Mouse (Mus musculus) common myeloid progenitor, adult 5-6 weeks (primary cell): Measurements from ENCODE around the gene Myh9. TPM values are rescaled to one million over a fixed set of nuclear protein-coding genes. Genes with fewer than 3 reads are reported as not detected.

Experiments used
- ATAC-seq: replicated peaks from 2 replicates; pipeline ENCODE4 v1.8.0; 2016; ENCODE audit warnings: low read depth, mild to moderate bottlenecking, moderate TSS enrichment, inconsistent platforms; ENCODE audit not compliant: poor library complexity, severe bottlenecking
- total RNA-seq: library from RNA; stranded (forward); fragments of 200-1000, 187-1606 nt; gene quantifications from 2 replicates; pipeline ENCODE4 v1.2.3, GENCODE M21; 2017

The Myh9 gene
- total RNA-seq, 1 experiment from 2014 or later, result 430 TPM

DNA sequence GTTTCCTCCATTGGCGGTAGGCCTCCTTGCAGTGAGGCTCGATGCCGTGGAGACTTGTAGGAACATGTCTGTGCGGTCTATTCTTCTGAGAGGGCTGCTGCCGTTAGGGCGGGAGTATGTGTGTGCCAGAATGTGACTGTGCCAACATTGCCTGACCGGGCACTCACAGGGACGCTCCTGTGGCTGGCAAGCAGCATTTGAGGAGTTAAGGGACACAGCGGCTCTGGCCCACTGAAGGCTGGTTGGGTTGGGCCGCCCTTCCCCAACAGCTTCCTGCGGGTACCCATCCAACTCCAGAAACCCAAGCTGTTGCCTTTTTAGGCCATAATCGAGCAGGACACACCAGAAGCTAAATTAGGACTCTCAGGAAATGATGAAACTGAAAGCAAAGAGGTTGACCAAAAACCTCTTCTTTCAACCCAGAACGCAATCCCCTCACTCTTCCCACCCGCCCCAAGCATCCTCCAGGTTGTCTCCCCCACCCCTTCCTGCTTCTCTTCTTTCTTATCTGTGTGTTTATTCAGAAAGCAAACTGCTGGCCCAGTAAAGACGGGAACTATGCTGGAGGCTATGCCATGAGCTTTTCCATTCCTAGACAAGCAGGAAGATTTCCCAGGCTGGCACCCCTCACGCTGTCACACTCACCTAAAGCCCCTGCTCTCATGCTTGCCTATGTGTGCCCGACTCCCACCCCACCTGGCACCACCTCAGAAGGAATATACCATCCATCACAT is 25.9 kb downstream of the Myh9 start:
- peak; percentile 58 for ATAC-seq

DNA sequence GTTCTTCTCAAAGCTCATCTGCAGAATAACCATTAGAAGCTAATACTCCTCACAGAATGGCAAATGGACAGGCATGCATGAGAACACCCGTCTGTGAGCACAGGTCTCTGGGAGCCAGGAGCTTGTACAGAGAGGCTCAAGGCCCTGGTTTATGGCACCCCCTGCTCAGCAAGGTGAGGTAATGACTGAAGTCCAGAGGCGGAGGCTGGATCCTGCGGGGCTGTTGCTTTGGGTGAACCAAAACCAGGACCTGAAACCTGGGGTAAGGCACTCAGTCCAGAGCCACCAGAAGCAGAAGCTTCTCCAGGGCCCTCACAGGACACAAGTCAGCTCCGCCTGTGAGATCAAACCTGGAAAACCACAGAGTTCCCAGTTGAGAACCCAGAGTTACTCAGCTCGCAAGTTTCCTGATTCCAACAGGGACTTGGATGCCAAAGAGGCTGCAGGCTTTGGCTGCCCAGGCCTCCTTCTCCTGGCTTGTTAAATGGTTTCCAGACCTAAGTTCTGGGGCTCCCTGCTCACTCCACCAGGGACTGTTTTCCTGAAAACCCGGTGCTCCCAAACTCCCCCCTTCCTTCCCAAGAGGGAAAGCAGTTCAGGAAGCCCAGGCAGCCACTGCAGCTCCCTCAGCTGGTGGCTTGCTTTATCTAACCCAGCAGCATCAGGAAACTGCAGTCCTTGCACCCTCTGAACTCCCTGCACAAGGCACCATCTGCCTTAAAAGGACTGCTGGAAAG is 28.2 kb downstream of the Myh9 start:
- 0 out of 2 replicates have a peak, but pooled peaks have one; percentile 22 for ATAC-seq

DNA sequence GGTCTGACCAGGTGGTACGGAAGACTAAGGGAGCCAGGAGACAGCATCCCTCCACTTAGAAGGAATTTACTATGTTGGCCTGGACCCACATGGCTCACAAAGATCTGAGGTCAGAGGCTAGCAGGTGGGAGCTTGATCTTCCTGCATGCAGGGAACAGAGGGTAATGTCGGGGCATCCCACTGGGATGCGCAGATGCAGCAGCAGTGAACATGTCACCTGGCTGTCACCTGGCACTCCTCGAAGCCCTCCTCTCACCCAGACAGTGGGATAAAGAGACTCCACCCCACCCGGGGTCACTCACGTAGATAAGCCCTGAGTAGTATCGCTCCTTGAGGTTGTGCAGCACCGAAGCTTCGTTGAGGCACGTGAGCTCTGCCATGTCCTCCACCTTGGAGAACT is 29.4 kb downstream of the Myh9 start:
- ATAC-seq, result no peak

DNA sequence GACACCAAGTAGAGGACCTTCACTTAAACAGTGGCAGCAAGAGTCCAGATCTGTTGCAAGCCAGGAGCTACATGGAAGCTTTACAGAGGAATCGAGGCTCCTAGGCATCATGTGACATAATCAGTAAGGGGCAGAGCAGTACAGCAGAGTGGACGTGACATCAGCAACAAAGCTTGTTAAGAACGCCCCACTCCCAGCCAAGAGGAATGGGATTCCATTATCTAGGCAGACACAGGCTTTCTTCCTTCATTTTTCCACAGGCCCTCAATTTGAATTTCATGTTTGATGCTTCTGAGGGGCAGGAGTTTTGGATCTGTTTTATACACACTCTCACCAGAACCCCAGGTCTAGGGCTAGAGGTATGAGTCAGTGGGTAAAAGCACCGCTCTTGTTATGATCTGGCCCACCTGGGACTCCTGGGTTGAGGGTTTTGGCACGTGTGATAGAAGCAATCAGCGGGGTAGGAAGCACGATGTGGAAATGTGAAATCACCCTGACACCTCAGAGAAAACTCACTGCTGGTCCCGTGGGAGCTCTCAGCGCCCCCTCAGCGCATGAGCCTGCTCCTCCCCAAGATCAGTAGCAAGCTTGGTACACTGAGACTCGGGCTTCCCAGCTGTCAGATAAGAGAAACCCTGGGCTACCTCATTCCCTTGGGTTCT is 30.7 kb downstream of the Myh9 start:
- ATAC-seq, result no peak

DNA sequence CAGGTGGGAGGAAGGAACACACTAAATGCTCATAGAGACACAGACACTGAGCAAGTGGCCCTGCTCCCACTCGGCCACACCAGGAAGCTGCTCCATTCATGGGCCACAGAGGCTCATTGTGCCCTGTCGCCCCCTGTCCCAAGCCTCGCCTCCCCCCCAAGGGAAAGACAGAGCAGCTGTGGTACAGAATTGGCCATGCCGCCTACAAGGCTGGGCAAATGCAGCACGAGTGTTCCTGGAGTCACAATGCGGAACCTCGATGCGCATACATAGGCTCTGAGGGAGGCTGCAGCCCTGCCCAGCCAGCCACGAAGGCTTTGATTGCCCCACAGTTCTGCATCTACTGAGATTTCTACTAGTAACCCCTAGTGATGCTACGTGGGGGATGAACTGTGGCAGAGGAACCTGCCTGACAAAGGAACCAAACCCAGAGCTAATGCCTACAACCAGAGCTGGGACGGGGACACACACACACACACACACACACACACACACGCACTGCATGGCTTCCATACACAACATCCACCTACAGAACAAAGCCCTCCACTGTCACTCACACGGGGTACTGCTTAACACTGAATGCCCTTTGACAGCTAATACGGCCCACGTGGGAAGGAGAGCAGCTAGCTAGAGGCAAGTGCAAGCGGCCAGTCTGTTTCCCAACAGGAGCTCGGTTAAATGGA is 31.4 kb downstream of the Myh9 start:
- no peak for ATAC-seq

DNA sequence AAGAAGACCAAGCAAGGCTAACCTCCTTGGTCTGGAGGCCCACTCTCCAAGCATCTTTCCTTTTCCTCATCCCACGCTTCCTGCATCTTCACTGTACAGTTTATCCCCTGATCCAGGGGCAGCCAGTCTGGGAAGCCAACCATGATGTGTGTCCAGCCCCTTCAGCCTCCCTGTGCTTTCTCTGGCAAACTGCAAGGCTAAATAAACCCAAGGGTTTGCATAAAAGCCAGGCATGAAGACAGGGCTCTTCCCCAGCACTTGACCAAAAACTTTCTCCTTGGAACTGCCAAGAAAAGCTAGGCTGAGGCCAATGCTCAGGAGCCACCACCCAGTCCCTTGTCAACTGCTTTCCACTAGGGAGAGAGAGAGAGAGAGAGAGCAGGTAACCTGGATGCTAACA is 32.5 kb downstream of the Myh9 start:
- no peak for ATAC-seq

DNA sequence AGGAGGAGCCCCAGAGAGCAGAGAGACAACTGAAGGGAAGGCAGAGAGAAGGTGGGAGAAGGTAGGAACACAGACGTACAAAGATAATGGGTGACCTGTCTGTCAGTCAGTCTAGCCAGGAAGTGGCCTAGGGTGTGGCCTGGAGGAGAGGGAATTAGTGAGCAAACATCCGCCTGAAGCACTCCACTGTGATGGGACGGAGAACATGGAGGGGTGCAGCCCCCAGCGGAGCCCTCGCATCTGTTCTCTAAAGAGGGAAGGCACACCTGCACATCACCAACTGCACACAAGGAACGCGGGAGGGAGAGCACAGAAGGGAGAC is 34.8 kb downstream of the Myh9 start:
- no peak for ATAC-seq

DNA sequence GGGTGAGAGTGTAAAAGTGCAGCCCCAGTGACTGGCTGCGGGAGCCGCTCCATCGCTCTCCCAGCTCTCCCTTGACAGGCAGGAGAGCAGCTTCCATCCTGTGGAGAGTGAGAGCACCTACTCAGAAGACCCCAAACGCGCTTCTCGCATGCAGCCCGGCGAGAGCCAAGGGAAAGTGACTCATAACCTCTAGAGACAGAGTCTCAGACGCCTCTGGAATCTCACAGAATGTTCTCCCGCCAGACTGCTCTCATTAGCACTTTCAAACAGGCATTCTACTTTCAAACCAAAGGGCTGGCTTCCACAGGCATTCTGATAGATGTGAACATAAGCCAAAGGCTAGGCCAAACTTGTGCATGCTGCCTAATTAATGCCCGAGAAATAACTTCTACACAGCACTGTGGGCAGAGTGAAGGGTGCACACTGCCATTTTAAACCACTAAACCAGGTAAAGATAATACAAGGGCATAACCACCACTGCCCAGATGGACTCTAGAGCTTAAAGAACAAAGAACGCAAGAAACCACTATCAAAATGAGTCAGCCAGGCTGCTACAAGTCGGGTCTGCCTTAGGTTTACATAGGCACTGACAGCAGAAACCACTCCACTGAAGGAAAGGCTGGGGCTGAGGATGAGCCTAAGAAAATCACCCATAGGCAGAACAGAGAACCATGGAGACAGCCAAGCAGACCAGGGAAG is 35.3 kb downstream of the Myh9 start:
- ATAC-seq, result no peak

DNA sequence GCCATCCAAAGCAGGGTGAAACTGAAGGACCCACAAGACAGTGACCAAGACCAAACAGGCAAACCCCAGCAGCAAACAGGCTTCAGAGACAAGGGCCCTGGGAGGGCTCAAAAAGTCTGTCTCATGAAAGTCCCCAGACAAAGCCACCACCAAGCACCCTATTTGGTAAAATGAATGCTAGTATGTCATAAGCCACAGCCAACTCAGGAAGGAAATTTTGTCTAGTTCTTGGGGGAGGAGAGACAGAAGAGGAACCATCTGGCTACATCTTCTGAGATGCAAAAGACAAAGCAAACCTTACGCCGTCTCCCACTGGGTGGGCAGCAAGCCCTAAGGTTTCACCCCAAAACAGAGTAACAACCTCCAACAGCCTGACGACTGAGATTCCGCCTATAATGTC is 36.3 kb downstream of the Myh9 start:
- ATAC-seq, result peak; percentile 59

DNA sequence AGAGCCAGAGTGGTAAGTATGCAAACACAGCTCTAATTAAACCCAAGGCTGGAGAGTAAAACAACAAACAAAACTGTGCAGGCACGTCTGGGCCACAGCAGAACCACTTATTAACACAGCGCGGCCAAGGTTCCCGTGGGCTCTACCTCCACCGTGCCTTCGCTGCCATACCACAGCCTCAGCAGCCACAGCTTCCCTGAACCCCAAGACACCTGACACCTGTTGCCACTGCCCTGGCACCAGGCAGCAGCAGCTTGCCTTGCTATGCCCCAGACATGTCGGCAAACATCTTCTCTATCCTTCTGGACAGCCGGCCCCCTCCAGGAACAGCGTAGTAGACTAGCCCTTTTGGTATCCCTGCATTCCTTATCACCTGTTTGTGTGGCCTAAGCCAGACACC is 37.0 kb downstream of the Myh9 start:
- ATAC-seq, result no peak

DNA sequence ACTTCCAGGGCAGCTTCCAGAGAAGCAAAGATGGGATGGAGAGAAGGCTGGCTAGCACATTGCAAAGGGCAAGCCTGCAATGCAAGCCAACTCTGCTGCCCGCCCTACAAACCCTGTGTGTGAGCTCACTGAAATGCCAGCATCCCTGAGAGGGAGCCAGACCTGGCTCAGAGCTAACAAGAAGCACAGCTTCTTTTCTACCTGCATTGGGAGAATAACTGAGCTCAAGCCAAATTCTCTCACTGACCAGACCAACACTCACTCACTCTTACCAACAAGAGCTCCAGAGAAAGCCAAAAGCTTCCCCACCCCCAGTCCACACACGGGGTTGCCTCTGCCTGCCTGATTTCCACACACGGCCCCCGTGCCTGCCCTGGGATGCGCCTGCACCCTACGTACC is 37.5 kb downstream of the Myh9 start:
- ATAC-seq, result no peak

DNA sequence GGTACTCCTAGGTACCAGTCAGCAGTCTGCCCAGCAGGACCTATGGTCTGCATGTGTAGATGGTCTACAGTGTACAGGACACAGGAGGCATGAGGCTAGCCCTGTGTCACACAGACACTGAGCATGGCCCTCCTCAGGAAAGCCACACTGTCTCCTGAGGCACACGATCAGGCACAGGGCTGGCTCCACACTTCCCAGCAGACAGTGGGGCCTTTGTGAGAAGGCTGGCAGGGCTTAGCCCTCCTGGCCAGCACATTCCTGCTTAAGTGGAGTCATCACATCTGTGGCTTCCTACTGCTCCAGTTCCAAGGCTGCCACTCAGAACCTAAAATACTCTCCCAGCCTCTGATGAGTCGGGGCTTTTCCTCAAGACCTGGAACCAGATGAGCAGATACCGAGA is 38.2 kb downstream of the Myh9 start:
- no peak for ATAC-seq

DNA sequence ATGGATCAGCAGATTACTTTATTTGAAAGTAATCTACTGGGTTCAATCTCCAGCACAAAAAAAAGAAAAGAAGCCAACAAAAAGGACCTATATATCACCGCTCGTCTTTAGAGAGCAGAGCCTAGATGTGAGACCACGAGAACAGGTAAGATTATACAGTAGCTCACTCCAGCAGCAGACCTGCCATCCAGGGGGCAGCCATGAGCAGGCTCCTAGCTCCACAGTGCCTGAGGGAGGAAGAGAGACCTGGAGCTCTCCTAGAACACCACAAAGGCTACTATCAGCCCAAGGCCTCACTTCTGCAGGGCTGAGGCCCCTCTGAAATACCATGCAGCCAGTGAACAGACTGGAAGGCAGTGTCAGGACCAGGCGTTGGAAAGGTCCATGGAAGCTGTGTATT is 39.0 kb downstream of the Myh9 start:
- ATAC-seq, result no peak

DNA sequence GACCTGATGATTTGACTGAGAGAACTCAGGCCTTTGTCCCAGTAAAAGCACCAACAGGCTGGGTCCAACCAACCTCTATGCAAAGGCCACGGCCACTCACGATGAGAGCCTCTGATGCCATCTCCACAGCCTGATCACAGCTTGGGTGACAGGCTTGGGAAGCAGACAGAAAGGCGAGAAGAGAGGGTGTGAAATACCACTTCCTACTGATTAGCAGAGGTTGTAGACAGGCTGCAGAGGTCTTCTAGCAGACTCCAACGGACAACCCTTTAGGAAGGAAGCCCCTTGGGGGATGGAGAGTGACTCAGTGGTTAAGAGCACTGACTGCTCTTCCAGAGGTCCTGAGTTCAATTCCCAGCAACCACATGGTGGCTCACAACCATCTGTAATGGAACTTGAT is 40.8 kb downstream of the Myh9 start:
- peak; percentile 45 for ATAC-seq

DNA sequence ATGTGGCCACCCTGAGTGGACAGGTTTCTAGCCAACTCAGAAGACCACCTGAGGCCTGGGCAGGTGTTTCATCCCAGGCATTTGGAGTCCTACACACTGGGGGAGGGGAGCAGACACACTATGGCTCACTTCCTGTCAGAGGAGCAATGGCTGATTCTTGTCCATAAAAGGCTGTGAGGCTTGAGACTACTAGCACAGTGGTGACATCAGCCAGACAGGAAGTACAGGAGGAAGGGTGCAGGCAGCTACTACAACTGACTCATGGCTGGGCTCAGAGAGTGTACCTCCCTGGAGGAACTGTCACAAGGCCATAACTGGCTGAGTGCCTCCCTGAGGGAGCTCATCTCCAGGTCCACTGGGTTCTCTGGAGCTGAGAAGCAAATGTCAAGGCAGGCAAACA is 41.5 kb downstream of the Myh9 start:
- peak; percentile 75 for ATAC-seq

DNA sequence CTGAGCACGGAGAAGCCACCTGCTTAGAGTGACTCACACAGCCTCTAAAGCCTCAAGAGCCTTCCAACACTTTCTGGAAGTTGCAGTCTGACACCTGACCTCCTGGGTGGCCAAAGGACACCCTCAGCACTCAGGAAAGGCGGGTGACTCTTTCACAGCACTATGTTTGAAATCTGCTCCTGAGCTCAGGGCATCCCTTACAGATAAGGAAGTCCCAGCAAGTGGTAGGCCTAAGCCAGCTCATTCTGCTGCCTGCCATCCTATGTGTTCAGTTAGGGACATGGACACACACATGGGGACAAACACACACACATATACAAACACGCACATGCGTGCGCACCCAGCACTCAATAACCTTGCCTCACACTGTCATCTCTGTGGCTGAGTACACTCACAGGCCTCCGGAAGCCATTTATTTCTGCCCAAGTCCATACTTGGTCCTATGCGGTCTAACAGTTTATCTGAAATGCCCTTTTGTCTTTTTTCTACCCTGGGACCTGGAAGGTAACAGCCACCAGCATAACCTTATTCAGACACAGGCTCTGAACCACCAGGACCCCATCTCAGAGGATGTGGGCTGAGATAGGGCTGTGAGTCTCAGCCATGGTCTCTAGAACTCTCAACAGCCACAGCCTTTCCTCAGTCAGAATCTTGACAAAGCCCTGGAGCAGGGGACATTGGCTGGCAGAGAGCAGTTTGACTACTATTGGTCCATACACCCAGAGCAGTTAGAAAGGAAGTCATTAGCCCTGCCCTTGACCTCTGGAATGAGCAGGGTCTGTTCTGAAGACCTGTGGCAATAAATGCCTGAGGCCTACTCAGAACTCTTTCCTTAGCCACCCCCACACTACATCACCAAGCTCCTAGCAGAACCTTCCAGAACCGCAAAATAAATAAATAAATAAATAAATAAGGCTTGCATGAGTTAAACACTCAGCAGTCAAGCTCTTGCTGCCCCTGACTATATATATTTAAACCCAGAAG is 42.2 kb downstream of the Myh9 start:
- ATAC-seq, result no peak

DNA sequence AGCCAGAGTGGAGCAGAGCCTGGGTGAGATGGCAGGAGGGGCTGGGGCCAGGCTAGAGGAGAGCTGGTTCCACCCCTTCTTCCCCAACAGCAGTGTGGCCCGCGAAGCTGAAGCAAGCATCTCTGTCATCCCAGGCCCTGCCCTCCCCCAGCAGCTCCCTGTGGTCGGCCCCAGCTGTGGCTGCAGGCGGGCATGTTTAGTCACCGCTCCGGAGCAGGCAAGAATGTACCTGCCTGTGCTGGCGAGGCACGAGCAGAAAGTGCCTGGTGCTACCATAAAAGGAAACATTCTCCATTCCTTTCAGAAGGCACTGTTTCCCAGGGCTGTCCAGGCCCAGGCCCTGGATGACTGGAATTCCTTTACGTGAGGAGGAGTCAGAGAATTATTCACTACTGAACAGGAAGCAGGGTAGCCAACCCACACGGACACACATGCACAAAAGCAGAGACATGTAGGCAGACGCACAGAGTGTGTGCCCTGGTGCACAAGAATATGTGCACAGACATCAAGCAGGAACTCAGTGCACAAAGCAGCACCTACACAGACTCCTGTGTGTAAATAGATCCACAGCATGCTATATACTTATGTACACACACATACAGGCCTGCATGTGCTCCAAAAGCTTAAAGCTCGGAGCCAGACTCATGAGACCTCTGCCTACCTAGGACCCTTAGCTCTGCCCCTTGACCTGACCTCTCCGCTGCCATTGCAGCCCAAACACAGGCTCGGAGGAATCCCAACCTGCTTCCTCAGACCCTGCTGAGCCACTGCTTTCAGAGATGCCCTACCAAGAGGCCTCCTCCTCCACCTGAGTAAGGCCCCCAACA is 43.1 kb downstream of the Myh9 start:
- ATAC-seq, result peak; percentile 49
